Mouse (Mus musculus) testis, adult 2 months (tissue): ENCODE measurements around the gene Pla2g4e.

Source experiments
- CTCF ChIP-seq: fragments of 200-500 bp; IDR thresholded peaks from 2 replicates; pipeline ENCODE4 v1.5.1; 2012; ENCODE audit warnings: low read depth, mild to moderate bottlenecking, inconsistent platforms, low read length, moderate library complexity; ENCODE audit not compliant: control insufficient read depth, insufficient read depth, insufficient replicate concordance
- POLR2A ChIP-seq: fragments of 200-500 bp; IDR thresholded peaks from 2 replicates; pipeline ENCODE4 v1.6.1; 2012; ENCODE audit warnings: low read depth, mild to moderate bottlenecking, inconsistent platforms, low read length, moderate library complexity; ENCODE audit not compliant: control insufficient read depth

GRCm38 (mm10) chr2:120149634-120150033 lies 95.5 kb downstream of the Pla2g4e start:
- no peak for TF ChIP-seq CTCF
- TF ChIP-seq POLR2A: no peak
